Mouse (Mus musculus) forebrain, embryonic 14.5 days (tissue): Measurements from ENCODE around the gene Defa22. TPM values are rescaled to one million over a fixed set of nuclear protein-coding genes. Genes with fewer than 3 reads are reported as not detected.
"Not testable (repeated sequence)": the region's sequence is repeated elsewhere in the genome, so short reads cannot be mapped to it uniquely, and the experiment has no call there.

Experiments
- ATAC-seq: fragments of 200-750 bp; cut with Nextera tagmentation; 2 replicates; pipeline ENCODE4 v1.8.0; 2017; ENCODE audit warnings: mild to moderate bottlenecking, moderate library complexity
- DNase-seq: peaks from one replicate; pipeline ENCODE4 v3.0.0-alpha.2; 2015; ENCODE audit warnings: low spot score
- H3K27ac ChIP-seq: fragments of 300-500 bp; sonication (generic); 2 replicates; pipeline ENCODE4 v1.5.1; 2014; ENCODE audit warnings: low read depth, mild to moderate bottlenecking, control low read depth, low read length, moderate library complexity
- H3K27me3 ChIP-seq: fragments of 300-500 bp; sonication (generic); replicated peaks from 2 replicates; pipeline ENCODE4 v1.6.1; 2014; ENCODE audit warnings: low read length, control low read depth, mixed read lengths; ENCODE audit not compliant: control insufficient read depth, insufficient read depth
- H3K36me3 ChIP-seq: fragments of 300-500 bp; sonication (generic); 2 replicates; pipeline ENCODE4 v1.6.1; 2014; ENCODE audit warnings: low read length, control low read depth; ENCODE audit not compliant: control insufficient read depth, insufficient read depth
- H3K4me1 ChIP-seq: fragments of 300-500 bp; sonication (generic); 2 replicates; pipeline ENCODE4 v1.6.1; 2014; ENCODE audit warnings: antibody characterized with exemption, low read length, control low read depth; ENCODE audit not compliant: control insufficient read depth, insufficient read depth
- H3K4me2 ChIP-seq: fragments of 300-500 bp; sonication (generic); 2 replicates; pipeline ENCODE4 v1.6.1; 2014; ENCODE audit warnings: mild to moderate bottlenecking, control low read depth, low read length
- H3K4me3 ChIP-seq: fragments of 300-500 bp; sonication (generic); 2 replicates; pipeline ENCODE4 v1.5.1; 2014; ENCODE audit warnings: low read depth, low read length, control low read depth
- H3K9ac ChIP-seq: fragments of 300-500 bp; sonication (generic); 2 replicates; pipeline ENCODE4 v1.6.1; 2014; ENCODE audit warnings: mild to moderate bottlenecking, low read length, control low read depth, moderate library complexity
- H3K9me3 ChIP-seq: fragments of 300-500 bp; sonication (generic); replicated peaks from 2 replicates; pipeline ENCODE4 v1.6.1; 2016; ENCODE audit warnings: low read length, control low read depth, mixed read lengths; ENCODE audit not compliant: control insufficient read depth
- WGBS: fragments of 180-500 bp; shearing (Covaris S2); extraction: QIAGEN DNeasy Blood & Tissue Kit; methylation state at CpG from one replicate; pipeline ENCODE4 v1.1.7; 2014; 5-methylcytosine and 5-hydroxymethylcytosine counted together
- polyA plus RNA-seq: library from polyadenylated mRNA; unstranded; fragments of >200 nt; fragmentation: Nextera tagmentation; extraction: Ambion mirVana; gene quantifications from 2 replicates; pipeline ENCODE4 v1.2.1, GENCODE M21; 2014

Gene Defa22
- polyA plus RNA-seq = not detected in 2 replicates

DNA sequence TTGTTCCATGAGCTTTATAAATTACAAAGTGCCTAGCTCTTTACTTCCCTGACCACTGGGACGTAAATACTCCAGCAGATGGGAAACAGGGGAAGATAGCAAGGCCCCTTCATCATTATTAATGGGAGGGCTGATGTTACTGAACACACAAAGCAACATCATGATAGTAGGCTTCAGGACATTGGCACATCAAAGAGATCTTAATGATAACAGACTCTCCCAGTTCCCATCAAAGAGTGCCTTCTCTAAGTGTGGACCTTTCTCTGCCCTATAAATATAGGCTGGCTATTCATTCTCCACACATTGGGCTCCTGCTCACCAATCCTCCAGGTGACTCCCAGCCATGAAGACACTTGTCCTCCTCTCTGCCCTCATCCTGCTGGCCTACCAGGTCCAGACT, at the start of gene Defa22:
Gene Defa22, plus strand, starts transcription at position 301 of the 400 bp plus-strand sequence.
- not testable (repeated sequence) for ATAC-seq, H3K36me3 ChIP-seq, DNase-seq, H3K4me3 ChIP-seq, H3K4me1 ChIP-seq, H3K27me3 ChIP-seq, H3K9ac ChIP-seq, H3K27ac ChIP-seq, H3K4me2 ChIP-seq, H3K9me3 ChIP-seq
- no CpG with 5 or more reads among the region's 1 CpGs for WGBS

DNA sequence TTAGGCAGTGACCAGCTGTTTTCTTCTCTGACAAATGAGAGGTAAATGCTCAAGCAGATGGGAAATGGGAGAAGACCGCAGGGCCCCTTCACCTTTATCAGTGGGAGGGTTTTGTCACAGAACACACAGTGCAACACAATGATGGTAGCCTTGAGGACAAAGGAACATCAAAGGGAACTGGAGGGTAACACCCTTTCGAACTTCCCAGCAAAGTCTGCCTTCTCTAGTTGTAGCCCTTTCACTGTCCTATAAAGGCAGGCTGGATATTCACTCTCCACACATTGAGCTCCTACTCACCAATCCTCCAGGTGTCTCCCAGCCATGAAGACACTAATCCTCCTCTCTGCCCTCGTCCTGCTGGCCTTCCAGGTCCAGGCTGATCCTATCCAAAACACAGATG, 27.7 kb upstream of the Defa22 start, which contains the start of gene Defa30:
Gene Defa30, plus strand, starts transcription at position 301 of the 400 bp plus-strand sequence.
- WGBS = 56% methylated on average over 3 of the region's 3 CpGs
- DNase-seq = not testable (repeated sequence)

DNA sequence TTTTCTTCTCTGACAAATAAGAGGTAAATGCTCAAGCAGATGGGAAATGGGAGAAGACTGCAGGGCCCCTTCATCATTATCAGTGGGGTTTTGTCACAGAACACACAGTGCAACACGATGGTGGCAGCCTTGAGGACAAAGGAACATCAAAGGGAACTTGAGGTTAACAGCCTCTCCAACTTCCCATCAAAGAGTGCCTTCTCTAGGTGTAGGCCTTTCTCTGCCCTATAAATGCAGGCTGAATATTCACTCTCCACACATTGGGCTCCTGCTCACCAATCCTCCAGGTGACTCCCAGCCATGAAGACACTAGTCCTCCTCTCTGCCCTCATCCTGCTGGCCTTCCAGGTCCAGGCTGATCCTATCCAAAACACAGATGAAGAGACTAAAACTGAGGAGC, 29.2 kb downstream of the Defa22 start, which contains the start of gene Defa31:
Gene Defa31, plus strand, starts transcription at position 301 of the 400 bp plus-strand sequence.
- not testable (repeated sequence) for H3K36me3 ChIP-seq, H3K27ac ChIP-seq, H3K4me3 ChIP-seq, DNase-seq, H3K9ac ChIP-seq, ATAC-seq, H3K4me1 ChIP-seq, H3K9me3 ChIP-seq, H3K27me3 ChIP-seq, H3K4me2 ChIP-seq
- no CpG with 5 or more reads among the region's 1 CpGs for WGBS

More for the DNA sequence above, 27.7 kb upstream of the Defa22 start, which contains the start of gene Defa30:
- H3K9me3 ChIP-seq, H3K27me3 ChIP-seq, H3K36me3 ChIP-seq, H3K9ac ChIP-seq, H3K4me2 ChIP-seq, H3K4me1 ChIP-seq, ATAC-seq, H3K4me3 ChIP-seq, H3K27ac ChIP-seq: not testable (repeated sequence)

DNA sequence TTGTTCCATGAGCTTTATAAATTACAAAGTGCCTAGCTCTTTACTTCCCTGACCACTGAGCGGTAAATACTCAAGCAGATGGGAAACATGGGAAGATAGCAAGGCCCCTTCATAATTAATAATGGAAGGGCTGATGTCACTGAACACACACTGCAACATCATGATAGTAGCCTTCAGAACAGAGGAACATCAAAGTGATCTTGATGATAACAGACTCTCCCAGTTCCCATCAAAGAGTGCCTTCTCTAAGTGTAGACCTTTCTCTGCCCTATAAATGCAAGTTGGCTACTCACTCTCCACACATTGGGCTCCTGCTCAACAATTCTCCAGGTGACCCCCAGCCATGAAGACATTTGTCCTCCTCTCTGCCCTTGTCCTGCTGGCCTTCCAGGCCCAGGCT, 39.2 kb downstream of the Defa22 start, which contains the start of gene Gm15293:
Gene Gm15293, plus strand, starts transcription at position 301 of the 400 bp plus-strand sequence.
- not testable (repeated sequence) for DNase-seq, H3K27me3 ChIP-seq, H3K9me3 ChIP-seq, H3K4me3 ChIP-seq, H3K9ac ChIP-seq, H3K4me1 ChIP-seq, H3K27ac ChIP-seq, H3K36me3 ChIP-seq, H3K4me2 ChIP-seq, ATAC-seq
- no CpG with 5 or more reads among the region's 1 CpGs for WGBS

Other genes with a start within 250 kb of the Defa22 start
- not detected in 2 replicates for gene Gm6040, start 240.2 kb upstream of the Defa22 start, polyA plus RNA-seq
- not detected in 2 replicates for gene AY761185, start 217.6 kb upstream of the Defa22 start, polyA plus RNA-seq
- not detected in 2 replicates for gene Defa21, start 136.7 kb upstream of the Defa22 start, polyA plus RNA-seq
- gene Defa23, start 107.2 kb upstream of the Defa22 start, polyA plus RNA-seq = not detected in 2 replicates
- not detected in 2 replicates for gene Defa35, start 97.2 kb upstream of the Defa22 start, polyA plus RNA-seq
- gene Defa25, start 77.8 kb upstream of the Defa22 start, polyA plus RNA-seq = not detected in 2 replicates
- not detected in 2 replicates for gene Gm14851, start 66.2 kb upstream of the Defa22 start, polyA plus RNA-seq
- gene Defa30, start 27.6 kb upstream of the Defa22 start, polyA plus RNA-seq = not detected in 2 replicates
- gene Defa31, start 29.3 kb downstream of the Defa22 start, polyA plus RNA-seq = not detected in 2 replicates
- not detected in 2 replicates for gene Gm15293, start 39.3 kb downstream of the Defa22 start, polyA plus RNA-seq
- not detected in 2 replicates for gene Gm15292, start 87.5 kb downstream of the Defa22 start, polyA plus RNA-seq
- gene Defa27, start 153.3 kb downstream of the Defa22 start, polyA plus RNA-seq = not detected in 2 replicates
- gene Defa29, start 164.7 kb downstream of the Defa22 start, polyA plus RNA-seq = not detected in 2 replicates
- gene Defa2, start 216.2 kb downstream of the Defa22 start, polyA plus RNA-seq = not detected in 2 replicates
- gene Defa33, start 229.5 kb downstream of the Defa22 start, polyA plus RNA-seq = not detected in 2 replicates